Mouse (Mus musculus): ENCODE results near the gene Klk6.

The Klk6 gene

DNA sequence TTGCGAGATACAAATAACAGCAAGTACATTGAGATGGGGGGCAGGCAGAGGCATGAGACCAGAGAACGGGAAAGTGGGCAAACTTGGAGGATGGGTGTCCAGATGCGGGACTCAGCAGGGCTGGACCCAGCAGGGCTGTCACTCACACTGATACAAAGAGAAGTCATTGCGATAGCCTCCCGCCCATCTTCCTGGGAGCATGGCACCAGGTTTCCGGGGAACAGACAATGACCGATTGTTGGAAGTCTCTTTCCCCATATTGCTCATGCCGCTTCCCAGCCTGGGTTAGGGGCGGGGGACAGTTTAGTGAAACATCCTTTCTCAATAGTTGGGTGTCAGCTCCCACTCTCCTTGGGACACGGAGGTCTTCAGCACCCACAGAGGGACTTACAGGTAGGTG is at the start of gene Klk6:
TSS of gene Klk6 (plus strand) at position 301 of the 400 bp plus-strand sequence.
- DNase-seq (ENCODE audit: low spot score in 2 of 2): no peak

DNA sequence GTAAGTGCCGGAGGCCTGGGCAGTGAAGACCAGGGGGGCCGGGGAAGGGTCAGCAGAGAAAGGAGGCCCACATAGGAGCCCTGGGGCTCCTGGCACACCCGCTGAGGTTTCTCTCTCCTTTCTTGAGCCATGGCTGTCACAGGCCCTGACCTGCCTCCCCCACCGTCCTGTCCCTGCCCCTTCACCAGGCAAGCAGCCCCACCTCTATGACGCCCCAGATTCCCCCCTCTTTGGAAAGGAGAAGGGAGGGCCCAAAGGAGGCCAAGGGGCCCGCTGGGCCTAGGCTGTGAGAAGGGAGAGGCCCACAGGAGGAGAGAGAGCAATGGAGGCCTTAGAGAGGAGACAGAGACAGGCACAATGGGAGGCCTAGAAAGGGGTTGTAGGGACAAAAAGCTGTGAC is 49.5 kb upstream of the Klk6 start:
- no peak for DNase-seq (ENCODE audit: low spot score in 2 of 2)

DNA sequence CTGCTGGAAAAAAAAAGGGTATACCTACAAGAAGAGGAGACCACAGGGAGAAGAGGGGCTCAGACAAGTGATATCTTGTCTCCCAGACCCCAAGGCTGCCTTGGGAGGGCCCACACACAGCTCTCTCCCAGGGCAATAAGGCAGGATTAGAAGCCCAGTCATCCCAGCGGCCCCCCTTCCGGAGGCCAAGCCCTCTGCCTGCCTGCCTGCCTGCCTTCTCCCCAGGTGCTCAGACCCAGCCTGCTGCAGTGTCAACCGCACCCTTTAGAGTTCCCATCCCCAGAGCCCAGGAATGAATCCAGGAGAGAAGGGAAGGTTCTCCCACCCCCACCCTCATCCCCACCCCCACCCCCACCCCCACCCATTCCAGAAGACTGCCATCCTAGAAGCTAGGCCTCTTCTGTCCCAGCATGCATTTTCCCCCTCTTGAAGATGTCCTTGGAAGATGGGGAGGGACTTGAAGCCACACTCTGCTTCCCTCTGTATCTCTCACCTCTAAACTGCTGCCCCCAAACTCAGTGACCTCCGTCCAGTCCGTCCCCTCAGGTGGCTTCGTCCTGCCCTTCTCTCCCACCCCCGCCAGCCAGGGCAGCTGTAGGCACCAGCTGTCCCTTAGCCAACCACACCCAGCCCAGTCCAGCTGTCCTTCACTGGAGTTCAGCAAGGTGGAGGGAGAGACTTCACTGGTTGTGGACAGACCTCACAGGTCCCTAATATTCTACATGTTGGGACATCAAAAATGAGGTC is 48.8 kb upstream of the Klk6 start:
- DNase-seq (ENCODE audit: low spot score in 2 of 2): no peak

DNA sequence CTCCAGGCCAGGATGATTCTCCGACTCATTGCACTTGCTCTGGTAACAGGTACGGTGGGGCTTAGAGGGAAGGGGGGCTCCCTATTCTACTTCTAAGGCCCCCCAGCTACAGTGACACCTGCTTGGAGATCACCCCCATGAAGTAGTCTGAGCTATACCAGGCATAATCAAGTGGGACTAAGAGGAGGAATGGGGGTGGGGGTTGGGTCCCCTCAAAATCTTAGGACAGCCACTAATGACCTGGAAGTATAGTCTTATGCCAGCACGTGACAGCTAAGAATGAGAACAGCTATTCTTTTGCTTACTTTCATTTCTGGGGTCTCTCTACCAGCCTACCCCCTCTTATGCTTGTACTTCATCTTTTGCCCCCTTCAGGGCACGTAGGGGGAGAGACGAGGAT is 47.8 kb upstream of the Klk6 start:
- DNase-seq (ENCODE audit: low spot score in 2 of 2): no peak

DNA sequence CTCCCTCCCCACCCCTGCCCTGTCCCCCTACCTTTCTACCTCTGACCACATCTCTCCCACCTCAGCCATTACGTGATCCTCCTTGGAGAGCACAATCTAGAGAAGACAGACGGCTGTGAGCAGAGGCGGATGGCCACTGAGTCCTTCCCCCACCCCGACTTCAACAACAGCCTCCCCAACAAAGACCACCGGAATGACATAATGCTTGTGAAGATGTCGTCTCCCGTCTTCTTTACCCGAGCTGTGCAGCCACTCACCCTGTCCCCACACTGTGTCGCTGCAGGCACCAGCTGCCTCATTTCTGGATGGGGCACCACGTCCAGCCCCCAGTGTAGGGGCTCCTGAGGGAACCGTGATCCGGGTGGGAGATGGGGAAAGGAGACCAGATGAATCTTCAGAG is 46.9 kb upstream of the Klk6 start:
- no peak for DNase-seq (ENCODE audit: low spot score in 2 of 2)

DNA sequence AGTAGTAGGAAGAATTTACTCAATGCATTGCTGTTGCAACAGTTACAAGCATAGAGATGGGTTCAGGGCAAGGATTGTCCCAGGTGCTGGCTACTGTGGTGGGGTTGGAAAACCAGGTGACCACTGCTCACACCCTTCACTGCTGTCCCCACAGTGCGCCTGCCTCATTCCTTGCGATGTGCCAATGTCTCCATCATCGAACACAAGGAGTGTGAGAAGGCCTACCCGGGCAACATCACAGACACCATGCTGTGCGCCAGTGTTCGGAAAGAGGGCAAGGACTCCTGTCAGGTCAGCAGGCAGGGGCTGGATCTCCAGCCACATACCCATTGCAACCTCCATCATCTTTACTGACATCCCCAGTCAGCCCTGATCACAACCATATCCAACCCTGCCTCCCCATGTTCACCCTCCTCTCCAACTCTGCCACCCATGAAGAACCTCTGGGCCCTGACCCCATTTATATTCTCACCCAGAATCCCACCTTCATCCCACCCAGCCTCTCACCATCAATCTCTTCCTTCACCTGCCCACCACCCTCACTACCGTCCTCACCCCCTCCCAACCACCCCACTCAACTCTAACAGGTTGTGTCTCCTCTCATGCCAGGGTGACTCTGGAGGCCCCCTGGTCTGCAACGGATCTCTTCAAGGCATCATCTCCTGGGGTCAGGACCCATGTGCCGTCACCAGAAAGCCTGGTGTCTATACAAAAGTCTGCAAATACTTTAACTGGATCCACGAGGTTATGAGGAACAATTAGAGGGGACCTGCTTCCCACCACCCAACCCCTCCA is 45.9 kb upstream of the Klk6 start:
- no peak for DNase-seq (ENCODE audit: low spot score in 2 of 2)

DNA sequence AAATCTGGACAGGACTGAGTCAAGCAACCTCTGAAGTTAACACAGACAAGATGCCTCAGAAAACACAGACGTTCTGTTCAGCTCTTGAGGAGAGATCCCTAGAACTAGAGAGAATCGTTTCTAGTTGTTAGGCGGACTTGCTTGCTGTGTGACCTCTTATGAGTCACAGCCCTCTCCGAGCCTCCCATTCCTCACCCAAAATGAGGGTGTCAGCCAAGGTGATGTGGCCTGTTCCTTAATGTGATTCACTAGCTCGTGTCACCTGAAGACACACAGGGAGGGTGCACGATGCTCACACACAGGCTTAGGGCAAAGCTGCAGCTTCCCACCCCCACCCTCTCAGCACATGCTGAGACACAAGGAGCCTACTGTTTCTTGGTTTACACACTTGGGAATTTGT is 44.1 kb upstream of the Klk6 start:
- DNase-seq (ENCODE audit: low spot score in 2 of 2): no peak

DNA sequence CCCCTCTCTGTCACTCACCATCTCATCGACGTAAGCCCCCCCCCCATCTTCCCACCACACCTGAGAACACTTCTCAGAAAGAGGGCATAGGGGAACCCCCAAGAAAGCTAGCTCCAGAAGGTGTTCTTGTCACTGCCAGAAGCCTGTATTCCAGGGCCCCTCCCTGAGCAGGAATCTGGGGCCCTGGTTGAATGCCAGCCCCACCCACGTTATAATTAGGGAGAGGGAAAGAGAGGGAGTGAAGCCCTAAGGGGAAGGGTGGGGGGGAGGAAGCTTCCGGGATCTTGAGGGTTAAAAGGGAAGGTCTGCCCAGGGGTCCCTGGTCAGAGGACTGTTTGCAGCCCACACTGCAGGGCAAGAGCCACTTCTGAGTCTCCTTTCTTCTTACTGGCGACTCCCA is 43.6 kb upstream of the Klk6 start, which contains the start of gene Klk10:
TSS of gene Klk10 (plus strand) at position 290 of the 400 bp plus-strand sequence.
- no peak for DNase-seq (ENCODE audit: low spot score in 2 of 2)

DNA sequence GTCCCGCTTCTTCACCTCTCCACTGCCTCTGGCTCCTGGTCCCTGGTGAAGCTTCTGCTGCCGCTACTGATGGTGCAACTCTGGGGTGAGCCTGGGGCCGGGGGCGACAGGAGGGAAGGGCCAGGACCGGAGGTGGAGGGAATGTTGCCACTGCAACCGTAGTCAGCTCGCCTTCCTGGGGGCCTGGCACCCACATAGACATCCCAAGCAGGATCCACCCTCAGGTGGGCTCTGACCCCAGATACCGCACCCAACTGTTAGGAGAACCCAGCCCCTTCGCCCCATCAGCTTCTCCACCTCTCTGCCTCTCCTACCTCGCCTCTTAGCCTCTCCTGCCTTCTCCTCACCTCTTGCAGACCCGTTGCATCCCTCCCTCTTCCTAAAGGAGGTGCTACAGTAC is 42.8 kb upstream of the Klk6 start:
- no peak for DNase-seq (ENCODE audit: low spot score in 2 of 2)

DNA sequence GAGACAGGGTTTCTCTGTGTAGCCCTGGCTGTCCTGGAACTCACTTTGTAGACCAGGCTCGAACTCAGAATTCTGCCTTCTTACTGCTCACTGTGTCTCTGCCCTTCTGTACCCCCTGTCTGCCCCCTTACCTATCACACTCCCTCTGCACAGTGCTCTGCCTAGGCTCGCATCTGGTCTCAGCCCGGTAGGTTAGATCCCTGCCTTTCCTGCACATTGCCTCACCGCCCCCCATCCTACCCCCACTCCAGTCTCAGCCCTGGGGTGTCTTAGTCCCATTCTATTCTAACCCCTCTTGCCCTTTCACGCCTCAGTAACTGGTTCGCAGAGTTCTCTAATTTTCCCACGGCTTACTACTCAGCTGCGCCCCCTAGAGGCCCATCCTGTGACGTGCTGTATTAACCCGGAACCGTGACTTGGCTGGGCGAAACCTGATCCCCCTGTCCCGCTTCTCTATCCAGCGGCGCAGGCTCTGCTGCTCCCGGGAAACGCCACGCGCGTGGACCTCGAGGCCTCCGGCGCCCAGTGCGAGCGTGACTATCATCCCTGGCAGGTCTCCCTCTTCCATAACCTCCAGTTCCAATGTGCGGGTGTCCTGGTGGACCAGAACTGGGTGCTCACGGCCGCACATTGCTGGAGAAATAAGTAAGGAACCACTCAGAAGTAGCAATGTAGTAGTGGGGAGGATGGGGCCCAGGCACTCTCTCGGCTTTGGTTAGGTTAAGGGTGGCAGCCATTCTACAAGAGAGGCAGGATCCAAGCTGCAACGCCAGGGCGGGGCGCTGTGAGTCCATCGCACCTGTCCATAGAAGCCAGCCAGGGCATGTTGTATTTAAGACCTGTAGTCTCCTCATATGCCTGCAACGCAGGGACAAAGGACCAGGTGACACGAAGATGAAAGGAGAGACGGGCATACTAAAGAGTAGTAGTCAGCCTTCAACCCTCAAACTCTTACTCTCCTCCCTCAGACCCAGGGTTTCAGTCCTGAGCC is 41.7 kb upstream of the Klk6 start:
- peak in 1 of 2 experiments; percentile 30 for DNase-seq (ENCODE audit: low spot score in 2 of 2)

DNA sequence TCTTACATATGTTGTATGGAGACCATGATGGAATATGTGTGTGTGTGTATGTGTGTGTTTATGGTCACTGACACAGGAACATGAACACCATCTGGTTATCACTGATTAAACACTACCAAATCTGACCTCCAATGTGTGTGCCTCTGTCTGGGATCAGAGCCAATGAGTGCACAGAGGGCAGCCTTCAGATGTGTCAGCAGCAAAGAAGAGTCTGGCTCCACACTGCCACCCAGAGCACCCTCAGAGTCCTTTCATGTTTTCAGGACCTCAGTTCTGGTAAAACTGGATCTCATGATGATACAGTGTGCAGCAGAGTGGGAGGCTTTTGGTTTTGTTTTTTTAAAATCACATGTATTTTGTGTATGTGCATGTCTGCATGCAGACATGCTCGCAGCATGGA is 39.0 kb upstream of the Klk6 start:
- no peak for DNase-seq (ENCODE audit: low spot score in 2 of 2)

DNA sequence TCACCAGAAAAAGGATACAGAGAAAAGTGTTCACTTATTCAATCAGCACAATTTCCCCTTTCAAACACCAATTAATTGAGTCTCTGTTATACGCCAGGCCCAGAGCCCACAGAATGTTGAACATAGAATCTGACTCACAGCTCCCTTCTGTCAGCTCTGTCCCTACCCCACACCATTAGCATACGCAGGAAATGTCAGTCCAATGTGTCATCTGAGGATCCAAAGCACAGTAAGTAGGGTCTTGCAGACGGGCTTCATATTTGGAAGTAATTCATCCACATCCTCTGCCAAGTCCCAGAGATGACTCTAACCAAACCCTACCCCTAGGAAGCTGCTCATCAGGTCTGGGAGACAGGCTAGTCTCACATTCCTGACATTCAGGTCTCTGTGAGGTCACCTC is 36.2 kb upstream of the Klk6 start:
- DNase-seq (ENCODE audit: low spot score in 2 of 2): no peak

DNA sequence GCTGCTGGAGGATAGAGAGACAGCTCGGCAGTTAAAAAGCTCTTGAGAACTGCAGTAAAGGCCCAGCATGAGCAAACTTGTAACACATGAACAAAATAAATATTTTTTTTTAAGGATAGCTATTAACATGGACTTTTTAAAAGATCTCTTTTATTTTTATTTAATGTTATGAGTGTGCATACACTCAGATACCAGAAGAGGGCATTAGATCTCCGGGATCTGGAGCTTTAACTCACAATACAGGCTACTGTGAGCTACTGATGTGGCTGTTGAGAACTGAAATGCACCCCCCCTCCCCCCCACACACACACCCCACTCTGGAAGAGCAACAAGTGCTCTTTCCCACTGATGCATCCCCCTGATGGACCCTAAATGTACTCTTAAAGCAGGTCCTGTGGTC is 35.0 kb upstream of the Klk6 start:
- no peak for DNase-seq (ENCODE audit: low spot score in 2 of 2)

DNA sequence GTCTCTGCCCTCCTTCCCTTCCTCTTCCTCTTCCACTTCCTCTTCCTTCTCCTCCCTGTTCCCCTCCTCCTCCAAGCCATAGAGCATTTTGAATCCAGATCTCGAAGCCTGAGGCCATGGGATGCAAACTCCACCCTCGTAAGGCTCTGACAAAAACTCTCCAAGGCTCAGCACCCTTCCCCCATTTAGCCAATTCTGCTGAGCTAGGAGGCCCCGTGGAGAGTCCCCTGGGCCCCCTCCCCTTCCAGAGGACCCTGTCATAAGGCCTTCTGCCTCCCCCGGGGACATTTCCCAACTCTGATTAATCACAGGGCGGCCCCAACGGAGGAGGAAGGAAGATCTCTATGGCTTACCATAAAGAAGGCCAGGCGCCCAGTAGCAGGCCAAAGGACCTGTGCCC is 32.7 kb upstream of the Klk6 start, which contains the start of gene Klk9:
TSS of gene Klk9 (plus strand) at position 301 of the 400 bp plus-strand sequence.
- no peak for DNase-seq (ENCODE audit: low spot score in 2 of 2)

DNA sequence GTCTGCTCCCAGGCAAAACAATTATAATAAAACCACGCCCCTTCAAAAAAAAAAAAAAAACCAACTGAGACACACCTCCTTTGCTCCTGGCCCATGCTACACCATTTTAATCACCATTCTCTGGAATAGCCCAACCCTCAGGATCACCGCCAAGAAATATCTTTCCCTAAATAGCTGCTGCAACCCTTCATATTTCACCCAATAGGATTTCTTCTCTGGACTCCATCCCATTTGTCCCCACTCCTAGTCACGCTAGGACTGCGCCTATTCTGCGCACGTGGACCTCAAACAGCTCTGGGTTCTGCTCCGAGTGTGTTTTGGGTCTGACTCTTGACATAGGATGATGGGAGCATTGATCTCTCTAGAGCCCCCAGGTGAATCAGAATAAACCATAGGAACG is 27.9 kb upstream of the Klk6 start:
- DNase-seq (ENCODE audit: low spot score in 2 of 2): no peak

DNA sequence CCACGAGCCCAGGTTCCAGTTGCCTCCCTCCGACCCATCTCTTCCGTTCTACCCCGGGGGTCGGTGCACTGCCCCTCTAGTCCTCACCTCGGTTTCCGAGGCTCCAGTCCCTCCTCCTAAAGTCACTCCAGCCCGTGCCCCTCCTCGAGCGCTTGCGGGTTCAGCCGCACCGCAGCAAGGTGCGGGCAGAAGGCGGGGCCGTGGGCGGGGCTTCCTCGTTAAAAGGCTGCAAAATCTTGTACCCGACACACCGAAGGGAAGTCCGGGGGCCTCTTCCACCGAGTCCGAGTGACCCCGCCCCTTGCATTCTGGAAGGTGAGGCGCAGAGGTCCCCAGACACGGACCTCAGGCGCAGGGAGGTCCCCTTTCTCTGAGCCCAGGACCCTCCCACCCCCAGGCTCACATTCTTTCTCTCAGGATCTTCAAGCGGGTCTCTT is 26.9 kb upstream of the Klk6 start, which contains the start of gene Klk8:
TSS of gene Klk8 (plus strand) at position 245 of the 437 bp plus-strand sequence.
- no peak for DNase-seq (ENCODE audit: low spot score in 2 of 2)

DNA sequence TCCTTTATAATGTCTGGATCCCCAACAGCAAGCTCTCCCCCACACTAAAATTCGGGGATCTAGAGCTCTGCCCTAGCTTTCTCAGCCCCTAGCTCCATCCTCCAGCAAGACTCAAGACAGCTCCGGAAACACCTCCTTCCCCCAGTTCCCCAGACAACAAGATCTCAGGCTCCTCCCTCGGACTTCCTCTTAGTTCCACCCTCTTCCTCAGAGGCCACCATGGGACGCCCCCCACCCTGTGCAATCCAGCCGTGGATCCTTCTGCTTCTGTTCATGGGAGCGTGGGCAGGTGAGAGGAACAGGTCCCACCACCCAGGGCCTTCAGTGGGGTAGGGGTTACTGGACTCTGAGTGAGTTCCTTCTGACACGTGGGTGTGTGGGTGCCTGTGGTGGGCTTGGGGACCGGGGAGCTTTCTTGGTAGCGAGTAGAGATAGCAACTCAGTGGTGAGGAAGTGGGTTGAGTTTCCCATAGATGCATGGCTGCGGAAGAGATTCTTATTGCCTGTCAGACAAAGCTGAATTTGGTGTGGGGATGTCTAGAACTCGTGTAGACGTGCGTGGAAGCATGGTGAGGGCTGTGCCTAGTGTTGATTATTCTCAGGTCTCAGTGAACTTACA is 26.3 kb upstream of the Klk6 start:
- no peak for DNase-seq (ENCODE audit: low spot score in 2 of 2)

DNA sequence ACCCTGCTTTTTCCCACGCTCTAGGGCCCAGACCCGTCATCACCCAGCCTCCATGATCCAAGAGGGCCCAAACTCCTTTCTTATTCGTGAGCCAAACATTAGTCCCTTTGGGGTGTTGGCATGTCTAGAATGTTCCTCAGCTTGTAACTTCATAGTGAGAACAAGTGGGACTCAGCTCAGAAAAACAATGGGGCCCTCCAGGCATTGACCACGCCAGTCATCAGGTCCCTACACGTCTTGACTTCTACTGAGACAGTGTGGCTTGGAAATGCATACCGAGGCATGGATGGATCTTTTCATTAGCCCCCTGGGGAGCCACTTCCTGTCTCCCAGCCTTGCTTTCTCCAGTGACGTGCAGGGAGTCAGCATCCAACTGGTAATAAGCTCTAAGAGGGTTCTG is 24.4 kb upstream of the Klk6 start:
- DNase-seq (ENCODE audit: low spot score in 2 of 2): no peak

DNA sequence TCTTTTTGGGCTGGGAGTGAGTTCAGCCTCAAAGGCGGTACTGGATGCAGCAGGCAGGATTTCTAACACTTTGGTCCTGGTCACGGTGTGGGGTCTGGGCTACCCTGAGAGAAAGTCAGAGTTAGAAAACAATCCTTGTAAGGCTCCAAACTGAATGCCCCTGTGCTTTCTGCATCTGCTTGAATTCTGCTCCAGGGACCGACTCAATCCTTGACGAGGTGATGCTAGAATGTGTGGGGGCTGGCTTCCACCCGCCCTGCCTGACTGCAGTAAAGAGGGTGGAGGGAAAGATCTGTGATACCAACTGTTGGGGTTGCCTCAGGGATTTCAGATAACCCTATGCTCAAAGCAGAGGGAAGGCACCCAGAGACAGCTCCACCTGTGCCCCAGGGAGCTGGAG is 13.3 kb upstream of the Klk6 start, which contains the start of gene Klk7:
TSS of gene Klk7 (plus strand) at position 301 of the 400 bp plus-strand sequence.
- no peak for DNase-seq (ENCODE audit: low spot score in 2 of 2)

DNA sequence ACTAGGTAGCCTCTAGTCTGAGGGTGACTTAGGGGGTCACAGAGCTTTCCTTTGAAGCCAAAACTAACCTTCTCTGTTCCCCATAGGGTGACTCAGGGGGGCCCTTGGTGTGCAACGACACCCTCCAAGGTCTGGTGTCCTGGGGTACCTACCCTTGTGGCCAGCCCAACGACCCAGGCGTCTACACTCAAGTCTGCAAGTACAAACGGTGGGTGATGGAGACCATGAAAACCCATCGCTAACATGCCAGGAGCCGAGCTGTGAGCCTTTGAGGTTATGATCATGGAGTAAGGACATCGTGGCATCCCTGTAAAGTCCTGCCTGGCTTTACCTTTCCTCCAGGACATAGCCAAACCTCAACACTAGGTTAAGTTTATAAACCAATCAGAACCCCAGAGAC is 9.1 kb upstream of the Klk6 start:
- DNase-seq (ENCODE audit: low spot score in 2 of 2): no peak

DNA sequence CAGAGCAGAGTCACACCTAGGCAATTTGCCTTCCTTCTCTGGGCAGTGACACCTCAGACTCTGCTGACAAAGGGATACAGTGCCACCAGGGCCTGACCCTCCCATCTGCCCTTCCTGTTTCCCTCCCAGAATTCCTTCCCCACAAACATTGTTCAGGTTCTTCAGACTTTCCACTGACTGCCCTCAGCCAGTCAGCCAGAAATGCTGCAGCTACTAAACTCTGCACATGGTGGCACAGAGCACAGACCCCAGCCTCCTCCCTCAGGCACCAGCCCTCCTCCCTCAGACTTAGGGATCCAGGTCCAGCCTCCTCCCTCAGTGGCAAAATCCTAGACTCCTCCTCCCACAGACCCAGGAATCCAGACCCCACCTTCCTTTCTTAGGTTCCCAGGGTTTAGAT is 7.6 kb upstream of the Klk6 start:
- no peak for DNase-seq (ENCODE audit: low spot score in 2 of 2)

Data from right cerebral cortex, postnatal 36 days (tissue).